Mouse (Mus musculus): ENCODE data around the gene Tns1. TPM values are rescaled to one million over a fixed set of nuclear protein-coding genes. Genes with fewer than 3 reads are reported as not detected.

Gene Tns1
- polyA plus RNA-seq, 1 experiment from 2014 or later = 20.3 TPM

DNA sequence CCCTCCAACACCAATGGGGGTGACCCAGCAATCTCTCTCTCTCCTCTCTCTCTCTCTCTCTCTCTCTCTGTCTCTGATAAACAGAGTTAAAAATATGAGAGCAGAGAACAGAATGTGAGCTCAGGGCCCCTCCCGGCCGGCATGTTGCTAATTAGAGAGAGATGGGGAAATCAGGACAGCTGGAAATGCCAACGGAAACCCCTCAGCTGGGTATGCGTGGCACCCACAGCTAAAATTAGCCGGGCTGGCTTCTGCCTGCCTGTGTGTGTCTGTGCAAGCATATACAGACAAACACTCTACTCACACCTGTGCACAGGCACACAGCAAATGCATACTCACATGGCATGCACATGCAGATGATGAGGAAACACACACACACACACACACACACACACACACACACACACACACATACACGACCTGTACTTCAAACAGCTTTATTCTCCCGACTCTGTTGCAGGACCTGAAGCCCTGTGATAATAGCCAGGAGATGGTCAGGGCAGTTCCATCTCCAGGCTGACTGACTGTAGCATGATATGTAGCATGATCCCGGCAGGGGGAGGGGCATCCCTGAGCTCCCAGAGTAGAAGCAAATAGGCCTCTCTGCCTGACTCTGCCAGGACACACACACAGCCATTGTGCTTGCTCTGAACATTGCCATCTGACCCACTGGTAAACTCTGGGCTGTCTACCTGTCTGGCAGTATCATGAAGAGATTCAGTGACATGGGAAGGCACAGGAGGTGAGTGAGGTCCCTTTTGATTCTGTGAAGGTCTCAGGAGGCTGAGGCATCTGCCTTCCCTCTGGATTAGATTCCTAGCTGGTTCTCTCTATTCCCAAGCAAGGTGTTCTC, 208.8 kb downstream of the Tns1 start:
- H3K27ac ChIP-seq (replicated peaks) = no peak overlapping the region
- no peak overlapping the region for H3K9ac ChIP-seq
- no peaks in the 10 kb centered on the region for H3K9me3 ChIP-seq (replicated peaks)
- H3K4me1 ChIP-seq (replicated peaks) = no peaks in the 10 kb centered on the region
- H3K4me3 ChIP-seq (replicated peaks) = no peak overlapping the region
- ATAC-seq (ENCODE audit: insufficient read depth) = no peak
- WGBS (ENCODE audit: insufficient replicate concordance) = 61% methylated on average over 8 of the region's 8 CpGs
- H3K27me3 ChIP-seq = no peaks in the 10 kb centered on the region
- no peak overlapping the region for H3K4me2 ChIP-seq
- peaks cover 56% of the 10 kb centered on the region for H3K36me3 ChIP-seq (replicated peaks)

DNA sequence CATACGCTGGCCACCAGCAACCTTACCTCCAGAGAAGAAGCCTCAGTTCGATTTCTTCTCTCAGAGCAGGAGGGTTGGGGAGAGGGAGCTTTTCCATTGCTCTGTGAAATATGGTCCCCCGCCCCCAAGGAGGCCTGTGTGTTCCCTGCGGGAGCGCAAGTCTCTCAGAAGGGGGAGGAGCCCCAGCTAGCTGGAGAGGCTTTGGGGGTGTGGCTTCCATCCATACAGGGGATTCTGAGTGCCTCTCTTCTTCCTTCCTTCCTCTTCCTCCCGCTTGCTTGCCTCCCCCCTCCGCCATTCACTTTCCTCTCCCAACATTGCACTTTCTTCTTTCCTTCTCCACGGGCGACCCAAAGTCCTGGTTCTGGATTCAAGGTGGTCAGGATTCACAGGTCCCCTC, 210.2 kb downstream of the Tns1 start:
- WGBS (ENCODE audit: insufficient replicate concordance) = 29% methylated on average over 9 of the region's 9 CpGs

DNA sequence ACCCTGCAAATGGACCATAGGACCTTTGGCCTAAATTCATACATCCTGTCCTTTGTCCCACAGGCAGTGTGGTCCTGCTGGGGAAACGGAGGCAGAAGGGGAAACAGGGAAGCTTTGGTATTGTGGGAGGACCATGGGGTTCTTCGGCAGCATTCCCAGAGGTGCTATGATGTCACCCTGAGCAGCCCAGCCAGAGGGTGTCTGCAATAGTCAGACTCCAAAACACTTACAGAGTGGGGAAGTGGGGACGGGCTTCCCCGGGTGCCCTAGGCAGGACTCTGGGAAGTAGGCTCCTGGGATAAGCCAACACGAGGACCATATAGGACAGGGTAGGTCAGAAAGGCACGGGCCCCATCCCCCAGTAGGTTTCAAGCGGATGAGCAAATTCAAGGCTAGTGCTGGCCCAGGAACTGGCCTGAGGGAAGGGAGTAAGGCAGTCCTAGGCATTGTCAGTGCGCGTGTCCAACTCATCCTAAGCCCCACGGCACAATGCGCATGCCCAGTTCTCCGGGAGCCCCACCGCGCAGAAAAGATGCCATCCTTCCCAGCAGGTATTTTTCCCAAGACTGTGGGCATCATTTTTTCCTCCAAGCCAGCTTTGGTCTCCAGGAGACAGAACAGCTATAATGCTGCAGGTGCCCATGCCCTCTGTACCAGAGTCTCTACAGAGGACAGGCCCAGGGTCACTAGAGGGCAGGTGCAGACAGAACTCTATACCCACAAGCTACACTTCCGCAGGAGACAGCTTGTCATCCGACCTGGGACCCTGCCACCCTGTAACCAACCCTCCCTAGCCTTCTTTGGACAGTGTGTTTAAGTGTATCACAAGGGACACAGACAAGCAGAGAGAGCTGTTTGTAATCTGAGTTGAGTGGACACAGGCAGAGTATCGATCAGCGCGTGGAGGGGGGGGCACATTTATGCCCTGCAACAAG, 210.9 kb downstream of the Tns1 start:
- no peak overlapping the region for H3K9ac ChIP-seq
- H3K27ac ChIP-seq (replicated peaks) = no peak overlapping the region
- no peak for ATAC-seq (ENCODE audit: insufficient read depth)
- no peaks in the 10 kb centered on the region for H3K27me3 ChIP-seq
- no peaks in the 10 kb centered on the region for H3K9me3 ChIP-seq (replicated peaks)
- no peak overlapping the region for H3K4me2 ChIP-seq
- peaks cover 37% of the 10 kb centered on the region for H3K36me3 ChIP-seq (replicated peaks)
- 74% methylated on average over 19 of the region's 19 CpGs for WGBS (ENCODE audit: insufficient replicate concordance)
- H3K4me1 ChIP-seq (replicated peaks) = no peaks in the 10 kb centered on the region
- H3K4me3 ChIP-seq (replicated peaks) = no peak overlapping the region

More for the DNA sequence above, 210.2 kb downstream of the Tns1 start:
- no peak overlapping the region for H3K4me2 ChIP-seq
- no peak overlapping the region for H3K9ac ChIP-seq
- no peaks in the 10 kb centered on the region for H3K4me1 ChIP-seq (replicated peaks)
- H3K4me3 ChIP-seq (replicated peaks) = no peak overlapping the region
- H3K9me3 ChIP-seq (replicated peaks) = no peaks in the 10 kb centered on the region
- H3K27ac ChIP-seq (replicated peaks) = no peak overlapping the region
- H3K27me3 ChIP-seq = no peaks in the 10 kb centered on the region
- peaks cover 43% of the 10 kb centered on the region for H3K36me3 ChIP-seq (replicated peaks)
- ATAC-seq (ENCODE audit: insufficient read depth) = no peak

DNA sequence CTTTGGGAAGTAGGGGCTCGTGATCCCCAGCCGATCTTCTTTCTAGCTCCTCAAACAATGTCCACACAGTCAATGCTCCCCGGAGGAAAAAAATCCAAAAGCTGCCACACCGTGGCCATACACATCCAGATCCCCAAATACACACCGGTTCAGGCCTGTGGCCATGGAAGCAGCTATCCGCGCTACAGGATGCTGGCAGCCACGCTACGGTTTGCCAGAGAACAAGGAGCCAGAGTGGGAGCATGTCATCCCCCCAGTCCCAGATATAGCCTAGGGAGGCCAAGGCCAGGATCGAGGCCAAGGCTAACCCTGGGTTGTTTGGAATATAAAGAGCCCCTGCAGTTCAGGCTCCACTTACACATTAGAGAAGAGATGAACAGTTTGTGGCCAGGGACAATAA, 211.8 kb downstream of the Tns1 start:
- Histone ChIP-seq H3K9ac (no peak overlapping the region), H3K9me3 (replicated peaks) (no peaks in the 10 kb centered on the region), H3K4me2 (no peak overlapping the region), H3K27ac (replicated peaks) (no peak overlapping the region), H3K4me3 (replicated peaks) (no peak overlapping the region), H3K4me1 (replicated peaks) (no peaks in the 10 kb centered on the region), H3K36me3 (replicated peaks) (peaks cover 28% of the 10 kb centered on the region), H3K27me3 (no peaks in the 10 kb centered on the region)
- 84% methylated on average over 10 of the region's 10 CpGs for WGBS (ENCODE audit: insufficient replicate concordance)
- ATAC-seq (ENCODE audit: insufficient read depth) = no peak

DNA sequence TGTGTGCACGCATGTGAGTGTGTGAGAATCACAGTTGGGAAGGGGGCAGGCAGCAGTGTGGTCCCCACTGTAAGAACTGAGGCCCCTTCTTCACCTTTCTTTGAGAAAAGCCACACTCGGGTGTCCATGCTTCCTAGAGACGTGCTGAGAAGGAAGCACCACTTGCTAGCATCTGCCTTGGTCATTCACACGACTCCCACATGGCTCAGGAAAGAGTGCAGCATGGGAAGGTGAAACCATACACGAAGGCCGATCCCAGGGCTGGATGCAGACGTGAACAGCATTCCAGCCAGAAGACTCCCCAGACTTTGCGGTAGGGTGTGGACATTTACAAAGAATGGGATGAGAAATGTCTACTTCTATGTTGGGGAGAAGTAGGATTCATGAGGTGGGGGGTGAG, 212.3 kb downstream of the Tns1 start:
- no peak overlapping the region for H3K4me3 ChIP-seq (replicated peaks)
- no peak for ATAC-seq (ENCODE audit: insufficient read depth)
- H3K27ac ChIP-seq (replicated peaks) = no peak overlapping the region
- no peaks in the 10 kb centered on the region for H3K27me3 ChIP-seq
- H3K4me2 ChIP-seq = no peak overlapping the region
- peaks cover 23% of the 10 kb centered on the region for H3K36me3 ChIP-seq (replicated peaks)
- no peak overlapping the region for H3K9ac ChIP-seq
- WGBS (ENCODE audit: insufficient replicate concordance) = 71% methylated on average over 8 of the region's 8 CpGs
- no peaks in the 10 kb centered on the region for H3K9me3 ChIP-seq (replicated peaks)
- no peaks in the 10 kb centered on the region for H3K4me1 ChIP-seq (replicated peaks)

DNA sequence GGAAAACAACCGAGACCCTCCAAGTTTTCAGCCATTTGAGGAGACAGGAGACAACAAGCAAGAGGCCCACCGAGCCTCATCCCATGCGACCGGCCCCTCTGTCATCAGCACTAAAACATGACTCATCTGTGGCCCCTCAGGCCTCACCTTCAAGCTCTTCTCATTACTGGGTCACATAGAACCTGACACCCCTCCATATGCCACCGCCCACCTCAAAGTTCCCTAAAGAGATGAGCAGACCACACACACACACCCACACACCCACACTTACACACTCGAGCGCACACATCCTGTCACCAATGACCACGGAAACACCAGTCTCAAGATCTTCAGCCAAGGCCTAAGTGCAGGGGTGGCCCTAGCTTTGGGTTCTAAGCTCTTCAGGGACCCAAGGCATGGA, 213.5 kb downstream of the Tns1 start:
- H3K36me3 ChIP-seq (replicated peaks) = peaks cover 10% of the 10 kb centered on the region; the same call in 1 of the 2 replicates
- 66% methylated on average over 8 of the region's 8 CpGs for WGBS (ENCODE audit: insufficient replicate concordance)
- no peaks in the 10 kb centered on the region for H3K4me1 ChIP-seq (replicated peaks)
- no peaks in the 10 kb centered on the region for H3K9me3 ChIP-seq (replicated peaks)
- H3K4me2 ChIP-seq = no peak overlapping the region
- H3K27me3 ChIP-seq = no peaks in the 10 kb centered on the region
- no peak for ATAC-seq (ENCODE audit: insufficient read depth)
- no peak overlapping the region for H3K27ac ChIP-seq (replicated peaks)
- H3K9ac ChIP-seq = no peak overlapping the region
- no peak overlapping the region for H3K4me3 ChIP-seq (replicated peaks)

DNA sequence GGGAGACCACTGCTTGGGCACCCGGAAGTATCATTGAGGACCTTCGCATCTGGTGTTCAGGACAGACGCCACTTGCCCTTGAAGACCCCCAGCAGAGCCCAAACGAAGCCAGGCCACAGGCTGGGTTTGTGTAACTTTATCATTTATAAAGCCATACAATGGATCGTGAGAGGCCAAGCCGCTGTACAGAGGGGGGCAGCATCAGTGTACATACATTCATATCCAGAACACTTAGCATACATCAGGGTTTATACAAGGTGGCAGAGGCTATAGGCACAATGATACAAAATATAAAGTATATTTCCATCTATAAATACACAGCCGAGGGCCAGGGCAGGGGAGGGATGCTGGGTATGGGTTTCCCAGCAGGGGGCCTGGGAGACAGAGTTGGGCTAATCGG, 214.1 kb downstream of the Tns1 start:
- WGBS (ENCODE audit: insufficient replicate concordance) = 67% methylated on average over 8 of the region's 8 CpGs
- Histone ChIP-seq H3K4me2 (no peak overlapping the region), H3K4me1 (replicated peaks) (no peaks in the 10 kb centered on the region), H3K9ac (no peak overlapping the region), H3K9me3 (replicated peaks) (no peaks in the 10 kb centered on the region), H3K27me3 (no peaks in the 10 kb centered on the region), H3K27ac (replicated peaks) (no peak overlapping the region), H3K36me3 (replicated peaks) (peaks cover 9% of the 10 kb centered on the region; the same call in 1 of the 2 replicates), H3K4me3 (replicated peaks) (no peak overlapping the region)
- no peak for ATAC-seq (ENCODE audit: insufficient read depth)

DNA sequence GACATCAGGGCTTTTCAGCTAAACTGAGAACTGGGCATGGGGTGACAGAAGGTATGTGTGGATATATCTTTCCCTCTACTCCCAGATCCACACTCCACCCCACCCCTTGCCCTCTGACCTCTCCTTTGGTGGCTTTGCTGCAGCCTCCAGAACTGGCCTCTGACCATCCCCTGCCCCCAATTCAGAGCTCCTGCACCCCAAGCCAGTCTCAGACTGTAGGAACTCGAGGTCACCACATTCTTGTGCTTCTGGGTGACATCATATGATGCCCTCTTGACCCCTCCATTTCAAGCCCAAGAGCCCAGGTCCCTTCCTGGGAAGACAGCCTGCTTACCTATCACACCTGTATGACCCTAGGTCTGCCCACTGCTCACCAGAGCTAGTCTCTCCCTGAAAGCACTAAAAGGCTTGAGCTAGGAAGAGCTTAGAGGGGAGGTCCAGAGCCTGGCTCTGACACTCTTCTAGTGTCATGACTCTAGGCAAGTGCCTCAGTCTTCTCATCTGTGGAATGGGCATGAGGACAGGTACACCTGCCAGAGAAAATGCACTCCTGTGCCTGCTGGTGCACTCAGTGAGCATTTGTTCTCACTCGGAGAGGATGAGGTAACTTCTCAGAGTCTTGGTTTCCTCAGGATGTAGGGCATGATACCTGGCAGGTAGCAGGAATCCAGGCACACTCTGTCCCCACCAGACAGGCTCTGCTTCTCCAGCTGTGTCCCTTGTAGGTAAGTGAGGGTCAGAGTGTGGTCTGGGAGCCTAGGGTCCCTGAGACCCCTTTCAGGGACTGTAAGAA, 214.9 kb downstream of the Tns1 start:
- peaks cover 5% of the 10 kb centered on the region; the same call in 1 of the 2 replicates for H3K36me3 ChIP-seq (replicated peaks)
- H3K4me2 ChIP-seq = no peak overlapping the region
- H3K4me1 ChIP-seq (replicated peaks) = no peaks in the 10 kb centered on the region
- H3K9ac ChIP-seq = no peak overlapping the region
- H3K27me3 ChIP-seq = no peaks in the 10 kb centered on the region
- WGBS (ENCODE audit: insufficient replicate concordance) = 28% methylated on average over 2 of the region's 2 CpGs
- H3K4me3 ChIP-seq (replicated peaks) = no peak overlapping the region
- H3K27ac ChIP-seq (replicated peaks) = no peak overlapping the region
- no peaks in the 10 kb centered on the region for H3K9me3 ChIP-seq (replicated peaks)
- ATAC-seq (ENCODE audit: insufficient read depth) = no peak

DNA sequence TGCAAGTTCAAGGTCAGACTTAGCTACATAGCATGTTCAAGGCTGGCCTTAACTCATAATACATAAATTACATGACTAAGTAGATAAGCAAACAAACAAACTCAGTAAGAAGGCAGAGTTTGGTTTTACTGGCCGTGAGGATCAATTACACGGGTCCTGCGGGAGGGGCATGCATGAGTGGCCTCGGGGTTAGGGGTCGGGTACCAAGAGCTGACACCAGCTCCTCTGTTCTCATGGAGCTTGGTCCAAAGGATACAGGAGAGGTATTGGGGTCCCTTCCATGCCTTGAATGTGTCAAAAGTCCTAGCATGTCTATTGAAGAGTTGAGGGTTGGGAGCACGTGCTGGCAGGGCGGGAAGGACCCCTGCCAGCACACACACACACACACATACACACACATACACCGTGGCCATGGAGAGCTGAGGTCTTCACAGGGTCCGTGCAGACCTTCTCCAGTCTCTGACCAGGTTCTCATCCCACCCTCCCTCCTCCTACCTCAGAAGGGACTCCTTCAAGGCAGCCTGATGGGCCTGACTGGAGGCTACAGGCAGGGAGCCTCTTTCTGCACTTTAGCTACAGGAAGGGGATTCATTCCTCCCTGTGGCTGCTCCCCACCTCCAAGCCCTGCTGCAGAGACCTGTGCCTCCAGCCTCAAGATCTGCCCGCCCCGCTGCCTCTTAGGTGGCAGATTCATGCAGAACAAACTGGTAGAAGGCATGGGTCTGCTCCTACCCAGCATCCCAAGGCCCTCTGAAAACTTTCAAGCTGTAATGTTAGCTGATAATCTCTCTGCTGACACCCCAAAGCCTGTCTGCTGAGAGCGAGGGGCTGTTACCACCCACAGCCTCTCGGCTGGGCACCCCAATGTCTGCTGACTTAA, 215.9 kb downstream of the Tns1 start:
- H3K27ac ChIP-seq (replicated peaks) = no peak overlapping the region
- no peaks in the 10 kb centered on the region for H3K36me3 ChIP-seq (replicated peaks)
- no peak overlapping the region for H3K4me2 ChIP-seq
- H3K9ac ChIP-seq = no peak overlapping the region
- no peaks in the 10 kb centered on the region for H3K4me1 ChIP-seq (replicated peaks)
- ATAC-seq (ENCODE audit: insufficient read depth) = no peak
- no peak overlapping the region for H3K4me3 ChIP-seq (replicated peaks)
- H3K9me3 ChIP-seq (replicated peaks) = no peaks in the 10 kb centered on the region
- whole genome bisulfite sequencing (ENCODE audit: insufficient replicate concordance) = 64% methylated on average over 13 of the region's 13 CpGs
- no peaks in the 10 kb centered on the region for H3K27me3 ChIP-seq

DNA sequence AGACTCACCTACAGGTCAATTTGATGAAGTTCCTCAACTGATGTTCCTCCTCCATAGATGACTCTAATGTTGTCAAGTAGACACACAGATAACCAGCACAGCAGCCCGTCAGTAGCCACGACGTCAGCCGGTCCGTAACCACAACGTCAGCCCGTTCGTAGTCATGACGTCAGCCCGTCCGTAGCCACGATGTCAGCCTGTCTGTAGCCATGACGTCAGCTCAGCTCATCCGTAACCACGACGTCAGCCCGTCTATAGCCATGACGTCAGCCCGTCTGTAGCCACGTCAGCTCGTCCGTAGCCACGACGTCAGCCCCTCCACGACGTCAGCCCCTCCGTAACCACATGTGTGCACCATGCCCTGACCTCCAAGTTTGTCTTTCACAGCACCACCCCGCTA, 217.1 kb downstream of the Tns1 start:
- no peak for ATAC-seq (ENCODE audit: insufficient read depth)
- Histone ChIP-seq H3K9ac (no peak overlapping the region), H3K9me3 (replicated peaks) (no peaks in the 10 kb centered on the region), H3K27ac (replicated peaks) (no peak overlapping the region), H3K36me3 (replicated peaks) (no peaks in the 10 kb centered on the region), H3K4me1 (replicated peaks) (0 out of 2 replicates have a peak, but pooled peaks cover under 1% of the 10 kb centered on the region), H3K27me3 (no peaks in the 10 kb centered on the region), H3K4me3 (replicated peaks) (no peak overlapping the region), H3K4me2 (no peak overlapping the region)
- WGBS (ENCODE audit: insufficient replicate concordance) = 76% methylated on average over 28 of the region's 28 CpGs

All from liver, embryonic 15.5 days (tissue).